Mouse (Mus musculus) layer of hippocampus, postnatal 36 days (tissue): ENCODE results near the gene B4galt2. TPM values are rescaled to one million over a fixed set of nuclear protein-coding genes. Genes with fewer than 3 reads are reported as not detected.

ENCODE experiments used
- DNase-seq, 2 experiments: peaks; one replicate each; pipeline ENCODE4 v3.0.0; 2022
- total RNA-seq, 2 experiments: library from RNA; stranded (reverse); gene quantifications; 2 replicates each; pipeline ENCODE4 v1.2.3; 2021

The B4galt2 gene
- 10 to 100 TPM; 65.9 to 67.0 TPM for total RNA-seq

DNA sequence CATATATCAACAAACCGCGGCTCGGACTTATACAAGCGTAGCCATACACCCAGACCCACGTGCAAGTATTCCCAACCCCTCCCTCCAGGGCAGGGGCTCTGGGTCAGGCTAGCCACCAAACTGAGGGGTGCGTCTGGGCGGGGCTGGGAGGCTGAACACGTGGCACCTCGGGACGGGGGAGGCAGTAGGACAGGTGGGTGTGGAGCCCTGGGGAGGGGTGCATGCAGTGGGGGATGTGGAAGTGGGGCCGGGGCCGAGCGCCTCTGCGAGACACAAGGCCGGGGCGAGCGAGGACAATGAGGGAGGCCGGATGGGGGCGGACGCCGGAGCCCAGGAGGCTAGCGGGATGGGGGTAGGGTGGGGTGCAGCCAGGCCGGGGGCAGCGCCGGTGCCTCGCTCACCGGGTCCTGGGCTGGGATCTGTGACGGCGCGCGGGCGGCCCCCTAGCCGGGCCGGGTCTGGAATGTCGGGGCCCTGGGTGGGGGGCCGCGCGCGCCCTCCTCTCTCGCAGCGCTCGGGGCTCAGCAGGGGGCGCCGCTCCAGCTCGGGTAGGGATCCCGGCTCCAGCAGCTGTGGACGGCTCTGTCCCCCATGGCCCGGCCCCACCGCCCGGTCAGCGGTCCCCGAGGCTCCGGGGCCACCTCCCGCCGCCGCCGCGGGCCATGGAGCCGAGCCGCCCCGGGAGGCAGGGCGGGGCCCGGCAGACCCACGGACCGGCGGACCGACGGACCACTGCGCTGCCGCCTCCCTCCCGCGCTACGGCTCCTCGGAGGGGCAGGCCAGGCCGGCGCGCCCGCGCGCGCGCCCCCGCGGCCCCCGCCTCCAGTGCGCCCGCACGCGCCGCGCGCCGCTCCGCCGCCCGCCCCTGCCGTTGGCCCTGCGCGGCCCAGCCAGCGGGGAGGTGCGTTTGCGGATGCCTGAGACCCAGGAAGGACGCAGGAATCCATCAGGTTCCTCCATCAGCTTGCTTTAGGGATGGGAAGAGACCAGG is at the start of gene B4galt2:
B4galt2 (minus strand) TSS at position 787 of the 991 bp plus-strand sequence.
- DNase-seq, result peak; percentile 67 to 73

- DNase-seq, result no peak
Observed at GRCm38 (mm10) chr4:117929391-117929881, 46.1 kb upstream of the B4galt2 start, which contains the start of gene Artn. Gene Artn, minus strand, starts transcription at chr4:117929763.

- DNase-seq, result no peak
Observed at GRCm38 (mm10) chr4:117928699-117929241, 45.5 kb upstream of the B4galt2 start.

DNA sequence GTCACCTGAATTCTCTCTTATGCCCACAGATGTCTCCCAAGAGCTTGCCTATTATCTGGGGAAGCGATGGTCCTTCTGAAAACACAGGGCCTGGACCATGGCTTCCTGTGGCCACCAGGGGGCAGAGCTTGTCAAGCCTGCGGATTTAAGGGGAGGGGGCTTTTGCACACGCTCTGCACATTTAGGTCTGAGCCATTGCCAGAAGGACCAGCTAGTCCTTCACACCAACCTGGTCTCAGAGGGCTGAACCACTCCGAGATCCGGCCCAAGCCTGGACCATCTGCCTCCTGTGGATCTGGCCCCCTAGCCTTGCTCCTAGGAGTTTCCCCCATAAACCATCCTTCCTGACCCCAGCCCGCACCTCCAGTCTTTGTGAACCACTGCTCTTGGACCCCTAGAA is 44.9 kb upstream of the B4galt2 start:
- DNase-seq, result no peak

DNA sequence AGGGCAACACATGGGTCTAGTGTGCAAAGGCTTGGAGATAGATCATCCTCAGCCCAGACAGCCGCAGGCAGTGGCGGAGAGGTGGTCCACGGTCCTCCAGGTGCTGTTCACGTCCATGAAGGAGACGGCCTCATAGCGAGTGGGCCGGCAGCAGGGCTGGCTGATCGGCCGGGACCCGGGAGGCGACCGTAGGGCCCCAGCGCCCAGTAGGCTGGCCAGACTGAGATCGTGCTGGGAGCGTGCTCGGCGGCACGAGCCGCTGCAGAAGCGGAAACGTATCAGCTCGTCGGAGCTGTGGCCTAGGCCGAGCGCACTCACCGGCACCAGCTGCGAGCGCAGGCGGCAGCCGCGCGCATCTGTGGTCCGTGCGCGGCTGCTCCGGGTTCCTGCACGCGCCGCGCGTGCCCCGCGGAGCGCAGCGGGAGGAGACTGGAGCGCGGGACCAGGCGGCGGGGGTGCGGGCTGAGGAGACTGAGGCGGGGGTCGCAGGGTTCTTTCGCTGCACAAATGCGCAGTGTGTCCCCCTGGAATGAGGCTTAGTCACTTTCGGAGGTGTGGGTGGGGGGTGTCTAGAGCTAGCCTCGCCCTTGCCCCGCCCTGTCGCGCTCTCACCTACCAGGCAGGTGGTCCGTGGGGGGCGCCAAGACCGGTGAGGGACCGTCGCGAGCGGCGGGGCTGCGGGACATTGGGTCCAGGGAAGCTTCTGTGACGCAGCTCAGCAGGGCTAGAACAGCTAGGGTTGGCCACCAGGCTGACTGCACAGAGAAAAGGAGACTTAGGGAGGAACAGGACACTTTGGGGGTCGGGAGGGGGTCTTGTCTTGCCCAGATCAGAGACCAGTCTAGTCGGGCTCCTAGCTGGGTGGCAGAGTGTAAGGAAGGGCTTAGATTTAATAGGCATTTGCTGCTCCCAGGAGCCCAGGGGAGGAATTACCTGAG is 43.5 kb upstream of the B4galt2 start:
- DNase-seq, result peak in 1 of 2 experiments; percentile 54

GRCm38 (mm10) chr4:117924916-117925315 is 41.6 kb upstream of the B4galt2 start:
- no peak for DNase-seq

DNA sequence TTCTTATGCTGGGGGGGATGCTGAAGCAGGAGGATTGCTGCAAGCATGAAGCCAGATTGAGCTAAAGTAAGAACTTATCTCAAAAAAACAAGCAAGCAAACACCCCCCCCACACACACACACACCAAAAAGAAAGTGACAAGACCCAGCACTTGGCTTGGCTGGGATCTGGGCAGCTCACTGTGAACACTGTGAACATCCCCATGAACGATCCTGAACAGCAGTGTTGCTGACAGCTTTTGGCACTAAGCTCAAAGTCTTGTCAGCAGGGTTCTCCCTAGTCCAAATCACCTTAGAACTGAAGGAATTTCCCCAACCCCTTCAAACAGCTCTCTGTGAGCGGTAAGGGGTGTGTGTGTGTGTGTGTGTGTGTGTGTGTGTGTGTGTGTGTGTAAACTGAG is 40.2 kb upstream of the B4galt2 start:
- DNase-seq, result no peak

DNA sequence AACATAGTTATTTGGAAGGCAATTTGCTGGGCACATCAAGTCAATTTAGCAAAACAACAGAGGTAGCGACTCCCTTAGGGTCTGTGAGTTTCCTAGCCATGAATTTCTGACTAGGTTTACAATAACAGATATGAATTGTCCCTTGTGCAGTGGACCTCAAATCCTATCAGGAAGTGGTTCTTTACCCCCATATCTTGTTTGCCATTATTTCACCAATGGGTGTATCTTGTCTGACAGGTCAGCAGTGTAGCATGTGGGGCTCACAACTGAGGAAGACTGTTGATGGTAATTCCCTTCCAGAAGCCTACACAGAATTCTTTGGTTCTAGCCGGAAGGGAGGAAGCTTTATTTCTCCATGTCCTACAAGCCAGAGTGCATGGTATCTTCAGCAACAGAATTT is 38.1 kb upstream of the B4galt2 start:
- DNase-seq, result no peak

- DNase-seq, result no peak
Observed at GRCm38 (mm10) chr4:117918762-117919161, 35.5 kb upstream of the B4galt2 start.

DNA sequence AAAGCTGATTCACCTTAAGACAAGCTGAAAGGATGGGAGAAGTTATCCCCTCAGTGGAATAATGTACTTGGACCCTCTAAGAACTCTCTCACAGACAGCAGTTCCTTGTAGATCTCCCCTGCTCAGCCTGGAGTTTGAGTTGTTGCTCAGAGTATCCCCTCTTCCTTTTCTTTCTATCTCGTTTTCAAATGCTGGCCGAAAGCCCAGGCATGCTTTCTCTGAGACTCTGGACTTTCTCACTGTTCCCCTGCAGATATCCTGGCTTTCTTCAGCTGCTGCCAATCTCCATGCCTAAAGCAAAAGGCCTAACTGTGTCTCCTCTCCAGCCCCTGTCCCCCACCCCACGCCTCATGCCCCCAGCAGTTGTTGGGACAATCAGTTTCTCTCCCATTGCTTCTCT is 35.0 kb upstream of the B4galt2 start:
- DNase-seq, result no peak

DNA sequence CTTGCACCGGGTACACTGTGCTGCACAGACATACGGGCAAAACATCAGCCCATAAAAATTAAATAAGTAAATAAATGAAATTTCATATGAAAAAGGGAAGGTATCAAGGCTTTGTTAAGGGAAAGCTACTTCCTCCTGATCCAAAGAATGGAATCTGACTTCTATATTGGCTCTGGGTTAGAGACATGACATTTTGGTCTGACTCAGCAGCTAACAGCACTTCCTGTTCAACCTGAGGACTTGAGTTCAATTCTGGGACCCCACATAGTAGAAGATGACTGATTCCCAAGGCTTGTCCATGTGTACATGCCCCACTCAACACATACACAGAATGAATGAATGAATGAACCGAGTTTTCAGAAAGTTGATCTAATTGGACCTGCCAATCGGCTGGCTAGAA is 34.6 kb upstream of the B4galt2 start:
- no peak for DNase-seq

DNA sequence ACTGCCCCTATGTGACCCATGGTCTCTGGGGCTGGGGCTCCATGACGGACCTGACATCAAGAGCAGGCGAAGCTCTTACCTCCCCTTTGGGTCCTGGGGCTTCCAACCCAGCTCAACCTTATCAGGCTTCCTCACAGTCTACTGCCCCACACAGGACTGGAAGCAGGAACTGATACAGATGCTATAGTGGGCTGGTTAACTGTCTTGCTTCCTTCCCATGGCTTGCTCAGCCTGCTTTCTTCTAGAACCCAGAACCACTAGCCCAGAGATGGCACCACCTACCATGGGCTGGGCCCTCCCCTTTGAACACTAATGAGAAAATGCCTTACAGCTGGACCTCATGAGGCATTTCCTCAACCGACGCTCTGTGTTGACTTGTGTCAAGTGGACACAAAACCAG is 34.1 kb upstream of the B4galt2 start:
- DNase-seq, result no peak

GRCm38 (mm10) chr4:117916386-117916785 is 33.1 kb upstream of the B4galt2 start:
- DNase-seq, result no peak

DNA sequence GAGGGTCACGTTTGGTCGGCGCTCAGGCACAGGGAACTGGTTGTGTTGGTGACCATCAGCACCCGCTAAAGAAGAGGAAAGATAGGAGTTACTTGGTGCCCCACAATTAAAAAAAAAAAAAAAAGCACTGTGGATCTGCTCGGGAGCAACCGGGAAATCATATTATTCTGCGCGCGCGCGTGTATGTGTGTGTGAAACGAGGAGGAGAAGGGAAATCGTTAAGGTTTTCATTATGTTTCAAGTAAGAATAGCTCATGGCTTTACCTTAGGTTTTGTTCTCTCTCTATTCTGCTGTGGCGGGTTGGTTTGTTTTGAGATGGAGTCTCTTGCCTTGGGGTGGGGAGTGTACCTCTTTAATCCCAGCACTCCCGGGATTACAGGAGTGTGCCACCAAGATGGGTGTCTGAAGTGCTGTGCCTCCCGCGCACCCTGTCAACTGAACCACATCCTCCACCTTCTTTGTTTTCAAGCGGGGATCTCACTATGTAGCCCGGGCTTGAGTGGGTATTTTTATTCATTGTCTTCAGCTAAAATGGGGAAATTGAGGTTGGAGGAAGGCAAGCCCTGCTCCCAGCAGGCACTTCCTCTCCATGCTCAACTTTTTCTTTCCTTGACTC is 32.3 kb upstream of the B4galt2 start:
- DNase-seq, result no peak

DNA sequence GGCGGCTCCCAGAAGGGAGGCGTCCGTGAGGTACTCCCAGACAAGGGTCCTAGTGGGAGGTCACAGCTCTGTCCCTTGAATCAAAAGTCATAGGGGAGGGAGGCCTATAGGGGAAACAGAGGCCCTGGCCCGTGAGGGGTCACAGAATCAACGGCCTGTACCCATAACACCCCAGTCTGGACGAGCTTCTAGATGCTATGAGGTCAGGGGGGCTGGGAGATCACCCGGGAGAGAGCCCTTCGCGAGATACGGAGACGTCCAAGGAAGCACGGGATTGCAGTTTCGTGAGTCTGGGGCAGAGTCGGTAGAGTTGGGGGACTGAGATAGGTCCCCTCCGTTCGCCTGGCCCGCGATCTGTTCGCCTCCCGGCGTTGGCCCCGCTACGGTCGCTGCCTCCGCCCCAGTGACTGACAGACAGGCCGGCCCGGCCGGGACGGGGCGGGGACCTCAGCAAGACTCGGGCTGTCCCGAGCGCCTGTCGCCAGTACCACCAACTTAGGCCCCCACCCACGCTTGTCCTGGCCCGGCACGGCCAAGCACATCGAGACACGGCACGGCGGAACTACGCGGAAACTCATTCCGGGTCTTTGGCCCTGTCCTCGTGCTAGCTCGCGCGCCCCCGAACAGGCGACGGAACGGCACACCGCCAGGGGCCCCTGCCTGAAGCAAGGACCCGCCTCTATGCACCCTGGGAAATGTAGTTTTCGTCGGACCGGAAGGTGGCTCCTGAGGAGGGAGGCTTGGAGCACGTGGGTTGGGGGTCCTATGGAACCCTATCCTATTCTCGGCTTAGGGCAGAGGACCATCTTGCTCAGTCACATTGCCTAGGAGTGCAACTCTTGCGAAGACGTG is 31.5 kb upstream of the B4galt2 start, which contains the start of gene Ipo13:
Ipo13 (minus strand) TSS at position 409 of the 852 bp plus-strand sequence.
- DNase-seq, result peak; percentile 95 to 97

DNA sequence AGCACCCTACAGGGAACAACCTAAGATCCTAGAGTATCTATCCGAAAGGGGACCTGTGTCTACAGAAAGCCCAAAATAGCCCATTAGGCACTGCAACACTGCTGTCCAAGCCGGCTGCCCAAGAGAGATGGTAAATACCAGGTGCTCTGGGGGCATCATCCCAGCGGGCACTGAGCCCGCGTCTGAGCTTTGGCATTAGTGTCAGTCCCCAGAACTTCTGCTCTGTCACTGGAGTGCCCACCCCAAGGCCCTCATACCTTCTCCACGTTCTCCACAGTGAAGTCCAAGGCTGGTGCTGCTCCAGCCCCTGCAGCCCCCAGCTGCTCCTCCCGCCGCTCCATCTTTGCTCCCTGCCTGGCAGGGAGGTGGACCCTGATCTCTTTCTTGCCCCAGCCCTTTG is 30.7 kb upstream of the B4galt2 start:
- DNase-seq, result no peak

GRCm38 (mm10) chr4:117913421-117913820 is 30.1 kb upstream of the B4galt2 start:
- DNase-seq, result no peak

GRCm38 (mm10) chr4:117912685-117913273 is 29.5 kb upstream of the B4galt2 start:
- DNase-seq, result no peak

DNA sequence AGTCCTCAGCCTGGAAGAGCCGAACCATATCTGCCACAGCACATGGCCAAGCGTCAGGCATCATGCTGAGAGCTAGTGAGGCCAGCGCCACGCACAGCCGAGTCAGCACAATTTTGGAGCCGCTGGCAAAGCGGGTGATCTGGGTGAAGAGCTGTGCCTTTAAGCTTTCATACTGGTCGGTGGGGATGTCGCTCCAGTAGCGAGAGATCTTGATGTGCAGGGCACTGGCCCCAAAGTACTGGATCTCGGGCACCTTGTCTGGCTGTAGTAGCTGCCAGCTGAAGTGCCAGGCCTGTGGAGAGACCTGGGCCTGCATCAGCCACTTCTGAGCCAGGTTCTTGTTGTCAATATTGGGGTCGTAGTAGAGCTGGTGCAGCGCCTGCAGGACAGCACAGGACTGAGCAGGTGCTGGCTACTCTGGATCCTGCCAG is 28.9 kb upstream of the B4galt2 start:
- no peak for DNase-seq

- DNase-seq, result no peak
Observed at GRCm38 (mm10) chr4:117908834-117909453, 25.7 kb upstream of the B4galt2 start.
